Mouse (Mus musculus) small intestine, adult 2 months (tissue): ENCODE measurements around the gene Chrng.

ENCODE experiments used
- CTCF ChIP-seq: fragments of 200-500 bp; IDR thresholded peaks from 2 replicates; pipeline ENCODE4 v1.5.1; 2012; ENCODE audit warnings: low read depth, mild to moderate bottlenecking, control low read depth, inconsistent platforms, low read length, moderate library complexity, mixed read lengths; ENCODE audit not compliant: insufficient replicate concordance, insufficient read length; ENCODE audit errors: extremely low read depth
- POLR2A ChIP-seq: fragments of 200-500 bp; IDR thresholded peaks from 2 replicates; pipeline ENCODE4 v1.6.1; 2012; ENCODE audit warnings: low read depth, mild to moderate bottlenecking, control low read depth, inconsistent platforms, low read length, moderate library complexity

DNA sequence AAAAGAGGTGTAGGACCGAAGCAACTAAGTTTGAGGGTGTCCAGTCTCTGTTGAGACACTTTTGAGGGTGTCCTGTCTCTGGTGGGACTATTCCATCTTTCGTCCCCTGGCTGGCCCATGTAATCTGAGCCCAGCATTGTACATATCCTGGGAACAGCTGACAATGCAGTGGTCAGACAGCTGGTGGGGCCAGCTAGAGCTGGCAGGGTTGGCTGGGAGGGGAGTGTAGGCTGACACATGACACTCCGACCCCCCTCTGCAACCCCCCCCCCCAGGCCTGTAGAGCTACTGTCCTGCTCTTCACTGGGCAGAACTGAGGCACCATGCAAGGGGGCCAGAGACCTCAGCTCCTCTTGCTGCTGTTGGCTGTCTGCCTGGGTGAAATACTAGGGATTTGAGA, 1.0 kb downstream of the Chrng start:
- no peak for TF ChIP-seq POLR2A
- TF ChIP-seq CTCF = no peak
